Mouse (Mus musculus) adrenal gland, postnatal 4 days (tissue): ENCODE measurements around the gene Syngr2. TPM values are rescaled to one million over a fixed set of nuclear protein-coding genes. Genes with fewer than 3 reads are reported as not detected.
"Not testable (repeated sequence)": the region's sequence is repeated elsewhere in the genome, so short reads cannot be mapped to it uniquely, and the experiment has no call there.

Source experiments
- DNase-seq, 2 experiments: peaks; one replicate each; pipeline ENCODE4 v3.0.0; 2021 to 2022; ENCODE audit warnings: low spot score in 2 of 2, mixed read lengths in 2 of 2
- total RNA-seq, 2 experiments: library from RNA; stranded (reverse); gene quantifications; 2 replicates each; pipeline ENCODE4 v1.2.3; 2021

Syngr2 gene
- total RNA-seq, 2 experiments from 2014 or later = 81.3 to 86.8 TPM

DNA sequence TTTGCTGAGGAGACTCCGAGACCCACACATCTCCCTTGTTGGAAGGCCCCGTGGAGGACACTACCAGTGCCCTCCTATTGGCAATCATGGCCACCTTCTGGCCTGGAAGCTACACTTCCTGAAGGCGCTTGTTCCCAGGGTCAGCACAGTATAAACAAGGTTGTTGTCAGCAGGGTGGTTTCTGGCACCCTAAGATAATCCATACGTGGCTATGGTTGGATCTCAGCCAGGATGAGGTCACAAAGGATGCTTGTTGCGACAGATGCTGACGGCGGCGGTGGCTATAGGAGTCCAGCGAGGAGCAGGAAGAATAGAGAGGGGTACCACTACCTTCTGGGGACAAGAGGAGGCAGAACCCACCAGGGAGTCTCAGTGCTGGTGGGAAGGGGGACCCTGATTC, 20.9 kb downstream of the Syngr2 start:
- DNase-seq = no peak

- DNase-seq = peak in 1 of 2 experiments; percentile 51
These were observed 22.9 kb downstream of the Syngr2 start for GRCm38 (mm10) chr11:117832086-117832969.

DNA sequence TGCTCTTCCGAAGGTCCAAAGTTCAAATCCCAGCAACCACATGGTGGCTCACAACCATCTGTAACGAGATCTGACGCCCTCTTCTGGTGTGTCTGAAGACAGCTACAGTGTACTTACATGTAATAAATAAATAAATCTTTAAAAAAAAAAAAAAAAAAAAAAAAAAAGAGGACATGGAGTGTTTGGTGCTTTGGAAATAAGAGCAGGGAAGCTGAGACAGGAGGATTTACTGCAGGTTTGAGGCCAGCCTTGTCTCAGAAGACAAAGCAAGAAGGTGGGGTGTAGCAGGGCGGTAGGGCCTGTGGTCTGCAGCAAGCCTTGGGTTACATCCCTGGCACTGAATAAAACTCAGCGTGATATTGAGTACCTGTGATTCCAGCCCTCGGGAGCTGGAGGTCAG, 24.0 kb downstream of the Syngr2 start:
- not testable (repeated sequence) for DNase-seq

DNA sequence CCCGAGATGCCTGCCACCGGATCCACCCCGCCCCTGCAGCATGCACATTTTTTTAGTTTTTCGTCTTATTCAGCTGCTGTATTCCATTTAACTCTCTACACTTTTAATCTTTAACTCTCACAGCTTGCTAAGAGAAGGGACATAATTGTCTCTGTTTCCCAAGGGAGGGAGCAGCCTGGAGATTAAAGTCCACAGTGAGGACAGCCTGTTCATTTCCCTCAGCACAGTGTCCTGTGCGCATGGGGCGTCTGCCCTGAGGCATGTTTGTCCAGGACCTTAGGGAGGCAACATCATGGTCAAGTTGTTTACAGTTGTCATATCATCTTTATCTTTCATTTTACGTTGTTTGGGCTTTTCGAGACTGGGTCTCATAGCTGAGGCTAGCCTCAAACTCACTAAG, 24.6 kb downstream of the Syngr2 start:
- no peak for DNase-seq

DNA sequence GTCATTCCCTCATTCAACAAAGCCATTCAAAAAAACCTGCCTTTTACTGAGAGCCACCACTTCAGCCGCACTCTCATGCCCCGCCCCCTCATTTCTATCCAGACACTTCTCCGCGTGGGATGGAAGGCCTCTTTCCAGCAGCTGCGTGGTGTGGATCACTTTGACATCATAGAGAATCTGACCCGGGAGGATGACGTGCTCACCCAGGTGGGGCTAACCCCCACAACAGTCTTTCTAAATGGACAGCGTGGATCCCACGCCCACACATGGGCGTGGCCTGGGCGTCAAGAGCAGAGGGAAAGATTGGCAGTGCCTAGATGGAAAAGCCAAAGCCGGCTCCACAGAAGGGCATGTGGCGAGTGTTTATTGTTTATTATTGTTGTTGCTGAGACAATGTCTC, 26.8 kb downstream of the Syngr2 start:
- no peak for DNase-seq

DNA sequence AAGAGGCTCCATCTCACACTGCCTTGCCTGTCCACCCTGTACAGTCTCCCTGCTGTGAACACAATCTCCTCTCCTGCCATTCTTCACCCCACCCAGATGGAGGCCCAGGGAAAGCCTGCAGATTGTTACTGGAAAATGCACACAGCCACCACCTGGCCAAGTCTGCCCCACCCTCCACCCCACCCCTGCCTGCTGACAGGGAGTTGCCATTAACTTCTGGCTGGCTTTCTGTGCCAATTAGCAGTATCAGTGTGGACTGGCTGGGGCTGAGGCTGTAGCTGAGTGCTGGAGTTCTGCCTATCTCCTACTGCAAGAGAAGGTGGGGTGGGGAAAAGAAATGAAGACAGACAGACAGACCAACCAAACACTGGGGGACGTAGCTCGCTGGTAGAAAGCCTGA, 29.1 kb downstream of the Syngr2 start:
- no peak for DNase-seq

- DNase-seq = no peak
These were observed 29.6 kb downstream of the Syngr2 start for GRCm38 (mm10) chr11:117839021-117839420.

GRCm38 (mm10) chr11:117840910-117841309, 31.4 kb downstream of the Syngr2 start:
- no peak for DNase-seq

DNA sequence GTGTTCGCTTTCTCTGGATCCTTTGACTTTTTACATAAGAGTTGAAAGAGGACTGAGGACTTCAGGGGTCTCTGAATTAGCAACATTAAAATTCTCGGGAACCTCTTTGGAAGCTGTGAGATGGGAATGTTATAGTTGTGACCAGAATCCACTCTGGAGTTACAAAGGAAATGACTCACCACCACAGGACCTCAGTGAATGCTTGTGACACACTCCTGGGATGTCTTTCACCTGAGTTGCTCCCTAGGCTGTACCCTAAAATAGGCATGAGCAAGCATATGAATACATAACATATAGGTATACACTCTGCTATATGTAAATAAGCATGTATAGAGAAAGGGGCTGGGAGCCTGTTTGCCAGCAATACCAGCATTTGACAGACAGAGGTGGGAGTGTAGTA, 34.0 kb downstream of the Syngr2 start:
- DNase-seq = no peak

GRCm38 (mm10) chr11:117844997-117845396, 35.5 kb downstream of the Syngr2 start:
- no peak for DNase-seq

- DNase-seq = no peak
These were observed 36.2 kb downstream of the Syngr2 start for GRCm38 (mm10) chr11:117845651-117846050.

GRCm38 (mm10) chr11:117846640-117847039, 37.2 kb downstream of the Syngr2 start:
- DNase-seq = no peak

GRCm38 (mm10) chr11:117847593-117848215, 38.2 kb downstream of the Syngr2 start:
- DNase-seq = no peak

- peak in 1 of 2 experiments; percentile 24 for DNase-seq
These were observed 39.0 kb downstream of the Syngr2 start for GRCm38 (mm10) chr11:117848271-117848984.

GRCm38 (mm10) chr11:117848985-117849671, 39.7 kb downstream of the Syngr2 start, which contains the start of gene Birc5:
Birc5 (plus strand) TSS chr11:117849251.
- peak; percentile 91 to 94 for DNase-seq

DNA sequence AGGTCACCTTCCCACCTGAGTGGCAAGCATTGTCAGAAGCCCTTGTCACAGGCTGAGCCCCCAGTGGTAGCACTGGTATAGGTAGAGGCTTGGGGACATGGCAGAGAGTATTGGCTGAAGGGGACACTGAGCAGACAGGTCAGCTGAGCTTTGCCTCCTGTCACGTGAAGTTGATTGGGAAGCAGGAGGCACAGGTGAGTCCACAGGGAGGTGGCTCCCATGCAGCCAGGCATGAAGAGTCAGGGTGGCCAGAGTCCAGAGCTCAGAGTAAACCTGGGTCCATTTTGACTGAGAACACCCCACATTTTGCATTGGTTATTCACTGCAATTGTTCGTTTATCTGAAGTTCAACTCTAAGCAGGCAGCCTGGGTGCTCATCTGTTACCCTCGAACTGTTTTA, 43.4 kb downstream of the Syngr2 start:
- DNase-seq = no peak

DNA sequence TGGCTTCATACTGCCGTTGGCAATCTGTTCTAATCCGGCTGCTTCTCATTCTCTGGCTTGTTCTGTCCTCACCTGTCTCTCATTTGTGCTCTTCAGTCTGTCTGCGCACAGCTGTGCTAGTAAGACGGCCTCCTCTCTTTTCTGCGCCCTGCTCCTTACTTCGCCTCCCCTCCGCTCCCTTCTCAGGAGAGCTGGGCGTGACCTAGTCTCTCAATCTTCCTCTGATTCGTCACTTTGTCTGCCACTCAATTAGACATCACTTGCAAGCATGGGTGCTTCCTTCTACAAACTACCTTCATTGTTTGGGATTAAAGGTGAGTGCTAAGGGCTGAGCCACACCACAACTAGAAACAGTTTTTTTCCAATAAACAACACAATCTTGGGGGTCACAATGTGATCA, 44.8 kb downstream of the Syngr2 start:
- DNase-seq = no peak

DNA sequence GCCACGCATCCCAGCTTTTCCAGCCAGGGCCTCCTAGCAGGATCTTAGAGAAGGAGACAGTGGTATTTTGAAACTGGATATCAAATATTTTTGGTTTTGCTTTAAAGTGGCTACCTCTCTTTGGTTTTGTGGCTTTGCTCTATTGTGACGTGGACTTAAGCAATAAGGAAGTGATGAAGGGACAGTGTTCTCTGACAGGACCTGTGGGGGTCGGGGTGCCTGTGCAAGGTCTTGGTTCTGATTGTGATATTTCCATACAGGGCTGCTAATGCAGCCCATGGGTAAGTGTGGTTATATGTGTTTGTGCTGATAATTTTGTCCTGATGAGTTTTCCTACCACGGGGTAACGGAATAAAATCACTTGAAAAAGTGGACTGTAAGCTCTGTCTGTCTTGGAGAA, 45.9 kb downstream of the Syngr2 start:
- no peak for DNase-seq

DNA sequence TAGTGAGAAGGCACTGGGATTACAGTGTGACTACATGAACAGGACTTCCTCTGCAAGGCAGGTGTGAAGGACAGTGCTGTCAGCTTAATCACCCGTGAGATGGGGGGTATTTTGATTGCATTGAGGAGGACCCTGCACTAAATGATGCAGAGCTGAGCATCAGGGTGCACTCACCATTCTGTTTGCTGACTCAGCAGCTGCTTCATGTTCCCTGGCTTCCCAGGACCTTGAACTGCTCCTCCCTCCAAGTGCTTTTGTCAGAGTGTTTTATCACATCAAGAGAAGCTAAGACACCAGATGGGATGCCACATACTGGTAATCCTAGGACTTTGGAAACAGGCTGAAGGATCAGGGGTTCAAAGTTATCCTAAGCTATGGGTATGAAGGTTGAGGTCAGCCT, 46.5 kb downstream of the Syngr2 start:
- no peak for DNase-seq

DNA sequence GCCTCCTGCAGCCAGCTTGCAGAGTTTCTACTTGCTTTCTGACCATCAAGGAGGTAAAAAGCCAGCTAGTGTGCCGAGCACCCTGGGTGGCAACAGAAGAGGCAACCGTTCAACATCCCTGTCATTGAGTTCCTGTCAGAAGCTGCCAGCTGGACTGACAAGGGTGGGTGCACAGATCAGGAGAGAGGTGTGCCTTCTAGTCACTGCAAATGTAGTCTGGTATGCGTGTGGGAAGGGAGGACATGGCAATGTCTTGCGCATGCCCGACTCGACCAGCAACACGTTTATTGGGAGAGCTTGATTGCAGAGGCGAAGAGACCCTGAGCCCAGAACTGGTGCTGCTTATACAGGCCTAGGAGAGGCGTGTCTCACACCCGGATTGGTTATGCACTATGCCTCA, 48.0 kb downstream of the Syngr2 start:
- DNase-seq = no peak

DNA sequence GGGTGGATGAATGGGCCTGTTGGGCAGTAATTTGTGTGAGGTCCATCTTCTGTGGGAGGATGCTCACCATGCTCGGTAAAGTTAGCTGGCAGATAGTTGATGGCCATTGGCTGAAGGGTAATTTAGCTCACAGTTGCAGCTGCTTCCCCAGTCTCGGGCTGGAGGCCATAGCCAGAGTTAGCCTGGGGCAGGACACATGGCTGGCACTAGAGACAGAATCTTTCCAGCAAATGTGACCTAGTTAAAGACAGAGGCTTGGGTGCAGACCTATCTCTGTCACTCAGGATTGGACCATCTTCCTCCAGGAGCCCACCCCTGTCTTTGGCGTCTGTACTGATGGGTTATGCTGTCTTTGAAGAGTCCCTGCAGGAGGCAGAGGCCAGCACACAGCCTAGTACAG, 48.9 kb downstream of the Syngr2 start:
- DNase-seq = no peak
